Mouse (Mus musculus) heart, postnatal 10 days (tissue): ENCODE measurements around the gene Gm20388. TPM values are rescaled to one million over a fixed set of nuclear protein-coding genes. Genes with fewer than 3 reads are reported as not detected.
"Not testable (repeated sequence)": the region's sequence is repeated elsewhere in the genome, so short reads cannot be mapped to it uniquely, and the experiment has no call there.

Experiments used
- DNase-seq, 2 experiments: peaks; one replicate each; pipeline ENCODE4 v3.0.0; 2021
- intact Hi-C: fragments of 180-260 bp; cut with DNase I; formaldehyde crosslinking; loops from one replicate; pipeline ENCODE4 v1.15.1; 2025
- total RNA-seq, 2 experiments: library from RNA; stranded (reverse); gene quantifications; 2 replicates each; pipeline ENCODE4 v1.2.3; 2021

The Gm20388 gene
- total RNA-seq, 2 experiments from 2014 or later, result 2.0 to 2.2 TPM

DNA sequence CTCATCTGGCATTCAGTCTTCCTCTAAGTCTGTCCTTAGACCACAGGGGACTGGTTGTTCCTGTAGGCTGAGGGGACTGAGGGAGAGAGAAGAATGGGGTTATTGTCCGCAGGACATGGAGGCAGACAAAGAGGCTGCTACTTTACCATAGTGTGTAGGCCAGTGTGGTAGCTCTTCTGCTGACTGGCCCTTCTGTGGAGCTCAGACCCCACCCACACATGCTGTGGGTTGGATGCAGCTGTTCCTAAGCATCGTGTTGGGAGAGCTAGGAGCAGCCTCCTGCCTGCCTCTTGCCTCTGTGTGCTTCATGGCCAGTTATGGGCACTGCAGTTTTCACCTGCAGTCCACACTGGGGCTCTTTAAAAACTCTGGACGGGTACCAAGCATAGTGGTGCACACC lies 3346.5 kb downstream of the Gm20388 start:
- intact Hi-C loops, result no loop called here
- no peak for DNase-seq

DNA sequence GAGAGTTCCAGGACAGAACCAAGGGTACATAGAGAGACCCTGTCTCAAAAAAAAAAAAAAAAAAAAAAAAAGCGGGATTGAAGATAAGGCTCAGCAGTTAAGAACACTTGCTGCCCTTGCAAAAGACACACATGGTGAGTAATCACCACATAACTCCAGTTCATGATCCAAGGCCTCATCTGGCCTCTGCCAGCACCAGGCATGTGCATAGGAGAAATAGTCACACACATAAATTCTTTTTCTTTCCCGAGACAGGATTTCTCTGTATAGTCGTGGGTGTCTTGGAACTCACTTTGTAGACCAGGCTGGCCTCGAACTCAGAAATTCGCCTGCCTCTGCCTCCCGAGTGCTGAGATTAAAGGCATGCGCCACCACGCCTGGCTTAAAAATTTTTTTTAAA lies 3347.0 kb downstream of the Gm20388 start:
- intact Hi-C loops, DNase-seq: not testable (repeated sequence)

DNA sequence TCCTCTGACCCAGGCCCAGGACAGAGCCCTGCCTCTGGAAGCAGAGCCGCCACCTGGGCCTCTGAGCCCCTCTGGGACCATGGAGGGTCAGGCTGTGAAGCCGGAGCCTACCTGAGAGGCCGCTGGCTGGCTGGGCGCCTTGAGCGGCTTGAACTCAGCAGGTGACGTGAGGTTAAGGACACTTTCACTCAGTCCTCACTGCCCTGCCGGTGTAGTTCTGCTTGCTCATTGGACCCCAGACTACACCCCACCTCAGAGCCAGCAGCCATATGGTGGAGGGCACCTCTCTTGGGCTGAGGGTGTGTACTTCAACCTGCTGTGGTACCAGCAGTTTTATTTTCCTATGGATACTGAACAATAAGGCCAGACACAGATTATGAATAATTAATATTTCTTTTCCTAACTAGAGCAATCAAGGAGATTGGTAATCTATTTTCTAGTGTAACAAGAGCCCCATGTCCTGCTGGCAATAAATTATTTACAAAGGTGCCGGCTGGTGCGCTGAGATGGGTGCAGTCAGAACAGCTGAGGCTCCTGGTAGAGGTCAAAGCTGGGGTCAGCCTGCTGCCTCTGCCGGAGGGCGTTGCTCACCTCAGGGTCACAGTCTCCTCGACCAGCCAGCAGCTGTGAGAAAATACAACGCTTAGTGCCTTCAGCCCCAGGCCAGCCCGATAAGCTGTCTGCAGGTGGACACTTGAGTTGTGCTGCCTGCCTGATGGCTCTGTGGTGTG lies 3357.4 kb downstream of the Gm20388 start:
- intact Hi-C loops, result no loop called here
- no peak for DNase-seq

DNA sequence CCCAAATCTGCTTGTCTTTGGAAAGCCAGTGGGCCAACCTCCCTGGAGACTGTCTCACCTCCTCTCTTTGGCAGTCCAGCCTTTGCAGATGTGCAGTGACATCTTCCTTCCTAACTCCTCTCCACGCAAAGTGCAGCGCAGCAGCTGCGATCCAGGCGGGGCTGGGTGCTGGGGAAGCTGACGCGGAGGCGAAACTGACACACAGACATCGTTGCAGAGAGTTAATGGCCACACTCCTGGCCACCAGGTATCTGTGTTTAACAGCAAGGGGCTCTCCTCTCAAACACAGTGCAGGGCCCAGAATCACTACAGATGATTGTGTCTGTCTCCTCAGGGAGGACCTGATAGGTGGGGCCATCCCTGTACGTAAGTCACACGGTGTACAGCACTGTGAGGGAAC lies 3360.5 kb downstream of the Gm20388 start:
- DNase-seq, result no peak
- intact Hi-C loops, result no loop called here

DNA sequence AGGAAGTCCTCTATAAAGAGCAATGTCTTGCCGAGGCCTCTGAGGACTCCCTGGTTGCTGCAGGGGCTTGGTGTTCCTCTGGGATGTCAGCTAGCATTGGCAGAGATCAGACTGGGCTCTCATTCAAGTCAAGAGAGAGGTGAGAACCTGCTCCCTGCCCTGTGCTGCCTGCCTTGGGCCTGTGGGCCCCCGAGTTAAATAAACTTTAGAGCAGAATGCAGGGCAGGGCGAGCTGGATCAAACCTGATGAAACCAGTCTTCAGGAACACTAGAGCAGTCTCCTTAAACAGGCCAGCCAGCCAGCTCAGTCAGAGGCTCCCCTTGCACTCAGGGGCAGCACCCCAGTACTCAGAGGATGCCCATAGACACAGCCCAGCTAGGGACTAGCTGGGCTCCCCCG lies 3361.3 kb downstream of the Gm20388 start:
- no peak for DNase-seq
- intact Hi-C loops, result no loop called here

DNA sequence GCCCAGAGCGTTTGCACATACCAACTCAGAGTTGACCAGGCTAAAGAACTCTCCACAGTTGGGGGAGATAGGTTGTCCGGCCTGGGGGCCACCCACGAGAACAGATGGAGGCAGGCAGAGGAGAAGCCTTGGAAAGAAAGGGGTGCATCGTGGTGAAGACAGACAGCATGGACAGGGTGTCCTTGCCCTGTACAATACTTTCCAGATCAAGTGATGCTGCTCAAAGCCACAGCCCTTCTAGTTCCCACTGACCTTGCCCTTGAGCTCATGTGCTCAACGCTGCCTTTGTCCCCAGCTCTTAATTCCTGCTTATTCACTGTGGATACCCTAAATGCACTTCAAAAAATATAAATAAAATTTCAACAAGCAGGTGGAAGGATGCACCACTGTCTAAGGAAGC lies 3363.8 kb downstream of the Gm20388 start:
- intact Hi-C loops, result no loop called here
- no peak for DNase-seq

DNA sequence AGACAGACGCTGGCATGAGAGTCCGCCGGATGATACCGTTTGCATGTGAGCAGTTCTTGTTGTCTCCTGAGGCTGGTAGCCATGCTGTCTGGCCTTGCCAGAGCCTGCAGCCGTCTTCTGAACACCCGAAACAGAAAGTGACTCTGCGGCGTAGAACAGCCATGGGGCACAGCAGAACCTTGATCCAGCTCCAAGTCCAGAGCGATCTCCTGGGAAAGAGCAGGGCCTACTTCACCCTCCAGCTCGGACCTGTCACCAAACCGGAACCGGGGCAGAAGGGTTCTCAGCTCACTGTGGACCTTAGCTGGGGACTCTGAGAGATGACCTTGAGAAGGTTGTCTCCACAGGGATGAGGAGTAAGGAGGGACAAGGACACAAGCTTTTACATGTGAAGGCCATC lies 3364.5 kb downstream of the Gm20388 start:
- DNase-seq, result no peak
- intact Hi-C loops, result no loop called here

DNA sequence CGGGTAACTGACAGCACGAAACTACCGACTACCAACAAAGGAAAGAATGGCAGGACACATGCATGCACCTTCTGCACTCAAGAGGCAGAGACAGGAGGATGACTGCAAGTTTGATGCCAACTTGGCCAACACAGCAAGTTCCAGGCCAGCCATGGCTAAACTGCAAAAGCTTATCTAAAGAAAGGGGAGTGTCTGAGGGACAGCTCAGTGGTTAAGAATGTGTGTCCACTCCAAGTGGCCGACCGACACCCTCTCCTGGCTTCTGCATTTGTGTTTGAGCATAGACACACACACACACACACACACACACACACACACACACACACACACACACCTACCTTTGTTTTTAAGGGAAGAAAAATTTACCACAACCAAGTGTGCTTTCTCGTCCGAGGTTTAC lies 3367.8 kb downstream of the Gm20388 start:
- intact Hi-C loops, result no loop called here
- DNase-seq, result peak in 1 of 2 experiments; percentile 17

DNA sequence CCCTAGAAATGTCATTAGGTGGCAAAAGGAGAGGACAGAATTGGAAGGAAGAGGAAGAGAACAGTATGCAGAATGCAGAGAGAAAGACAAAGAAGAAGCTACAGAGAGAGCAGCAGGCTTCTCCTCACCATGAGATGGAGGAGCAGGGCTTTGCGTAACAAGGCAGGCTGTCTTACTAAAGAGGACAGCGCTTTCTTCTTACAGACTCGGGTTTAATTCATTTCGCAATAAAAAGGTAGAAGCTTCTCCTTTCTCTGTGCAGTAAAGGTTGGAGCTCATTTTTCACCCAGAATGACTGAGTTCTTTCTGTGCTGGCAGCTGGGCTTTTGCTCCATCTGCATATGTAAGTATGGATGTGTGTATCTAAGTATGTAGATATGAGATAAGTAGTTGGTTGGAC lies 3369.2 kb downstream of the Gm20388 start:
- no peak for DNase-seq
- intact Hi-C loops, result no loop called here

DNA sequence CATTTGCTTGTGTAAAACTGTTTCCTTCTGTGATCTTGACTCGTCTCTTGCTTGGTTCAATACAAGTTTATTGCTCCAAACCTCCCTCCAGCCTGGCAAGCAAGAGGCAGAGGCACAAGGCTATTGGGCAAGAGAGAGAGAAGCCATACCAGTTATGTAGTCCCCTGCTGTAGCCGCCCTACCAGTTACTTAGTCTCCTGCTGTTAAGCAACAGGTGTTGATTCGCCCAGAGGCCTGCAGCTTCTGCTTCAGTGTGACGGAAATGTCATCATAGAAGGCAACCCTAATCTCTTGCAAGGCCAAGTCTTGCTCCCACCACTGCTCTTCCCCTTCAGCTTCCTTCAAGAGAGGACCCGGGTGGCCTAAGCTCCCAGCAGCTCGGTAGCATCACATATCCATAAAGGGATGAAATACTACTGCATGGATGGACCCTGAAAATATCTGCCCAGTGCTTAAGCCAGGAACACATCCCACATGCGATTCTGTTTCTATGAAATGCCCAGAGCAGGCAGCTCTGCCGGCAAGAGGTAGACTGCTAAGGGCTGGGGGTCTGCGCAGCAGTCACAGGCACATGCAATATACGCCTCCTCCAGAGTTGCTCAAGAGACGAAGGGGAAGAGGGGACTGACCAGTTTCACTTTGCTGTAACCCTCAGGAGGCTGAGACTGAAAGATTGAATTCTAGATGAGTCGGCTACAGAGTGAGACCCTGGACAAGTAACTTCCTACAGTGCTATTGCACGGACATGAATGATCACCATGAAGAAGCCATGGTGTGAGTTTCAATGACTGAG lies 3369.9 kb downstream of the Gm20388 start:
- DNase-seq, result no peak
- intact Hi-C loops, result no loop called here

DNA sequence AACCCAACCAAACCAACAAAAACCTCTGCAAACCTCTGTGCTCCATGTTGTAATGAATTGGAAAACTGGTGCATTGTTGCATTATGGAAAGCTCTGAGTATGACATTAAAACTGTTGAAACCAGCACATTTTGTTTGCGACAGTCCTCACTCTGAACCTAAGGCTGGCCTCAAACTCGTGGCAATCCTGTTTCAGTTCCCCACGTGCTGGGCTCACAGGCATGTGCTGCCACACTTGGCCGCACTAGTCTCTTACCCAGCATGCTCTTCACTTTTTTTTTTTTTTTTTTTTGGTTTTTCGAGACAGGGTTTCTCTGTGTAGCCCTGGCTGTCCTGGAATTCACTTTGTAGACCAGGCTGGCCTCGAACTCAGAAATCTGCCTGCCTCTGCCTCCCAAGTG lies 3372.4 kb downstream of the Gm20388 start:
- DNase-seq, intact Hi-C loops: not testable (repeated sequence)

DNA sequence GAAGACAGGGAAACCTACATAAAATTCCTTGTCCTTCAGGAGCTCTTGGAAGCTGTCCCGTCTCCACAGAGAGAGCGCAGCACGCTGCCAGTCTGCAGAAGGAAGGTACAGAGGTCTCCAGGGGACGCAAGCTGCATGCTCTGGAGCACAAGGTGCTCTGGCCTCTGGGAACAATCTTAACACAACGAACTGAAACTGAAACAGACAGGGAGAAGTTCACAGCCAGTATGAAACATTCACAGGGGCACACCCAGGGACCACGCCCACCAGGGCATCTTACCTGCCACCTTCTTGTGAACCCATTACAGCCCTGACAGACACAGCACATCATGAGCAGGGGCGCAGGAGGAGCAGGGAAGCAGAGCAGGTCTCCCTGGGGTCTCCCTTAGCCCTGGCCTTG lies 3373.3 kb downstream of the Gm20388 start:
- intact Hi-C loops, result no loop called here
- DNase-seq, result no peak

DNA sequence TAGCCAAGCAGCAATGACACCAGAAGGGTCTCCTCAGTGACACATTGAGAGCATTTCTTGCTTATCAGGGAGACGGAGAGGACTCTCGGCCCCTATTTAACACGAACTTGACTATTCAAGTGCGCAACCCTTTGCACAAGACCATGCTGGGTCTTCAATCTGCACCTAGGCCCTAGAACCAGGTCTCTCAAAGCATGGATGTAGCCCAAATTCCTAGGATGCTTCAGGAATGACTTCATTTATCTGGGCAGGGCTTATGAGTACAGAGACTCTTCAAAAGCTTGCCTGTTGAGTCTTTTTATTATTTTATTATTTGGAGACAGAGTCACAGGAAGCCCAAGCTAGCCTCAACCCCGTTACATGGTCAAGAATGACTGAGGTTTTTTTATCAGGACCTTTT lies 3373.9 kb downstream of the Gm20388 start:
- intact Hi-C loops, result no loop called here
- DNase-seq, result no peak

DNA sequence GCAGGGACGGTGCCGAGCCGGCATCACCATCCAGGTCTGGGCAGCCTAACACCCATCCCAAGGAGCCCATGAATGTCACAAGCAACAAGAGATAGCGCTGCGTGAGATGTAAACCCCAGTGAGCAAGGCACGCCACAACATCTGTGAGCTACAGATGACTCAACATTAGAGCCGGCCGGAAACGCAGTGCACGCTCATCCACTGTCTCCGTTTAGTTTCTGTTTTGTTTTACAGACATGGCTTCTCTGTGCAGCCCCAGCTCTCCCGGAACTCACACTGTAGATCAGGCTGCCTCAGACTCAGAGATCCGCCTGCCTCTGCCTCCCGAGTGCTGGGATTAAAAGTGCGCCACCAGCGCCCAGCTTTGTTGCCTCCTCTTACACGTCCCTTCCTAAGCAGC lies 3376.7 kb downstream of the Gm20388 start:
- DNase-seq, result no peak
- intact Hi-C loops, result no loop called here

DNA sequence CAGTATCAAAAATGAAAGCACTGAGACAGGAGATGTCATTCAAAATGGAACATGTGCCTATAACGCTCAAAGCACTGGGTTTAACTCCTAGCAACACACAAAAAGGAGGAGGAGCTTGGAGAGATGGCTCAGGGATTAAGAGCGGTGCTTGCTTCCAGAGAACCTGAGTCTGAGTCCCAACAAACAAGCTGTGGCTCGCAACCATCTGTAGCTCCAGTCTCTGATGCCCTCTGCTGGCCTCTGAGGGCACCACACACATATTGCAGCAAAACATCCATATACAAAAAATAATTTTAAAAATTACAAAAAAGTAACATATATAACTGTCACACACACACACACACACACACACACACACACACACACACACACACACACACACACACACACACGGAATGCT lies 3379.5 kb downstream of the Gm20388 start:
- DNase-seq, result peak; percentile 29 to 58
- intact Hi-C loops, result no loop called here

DNA sequence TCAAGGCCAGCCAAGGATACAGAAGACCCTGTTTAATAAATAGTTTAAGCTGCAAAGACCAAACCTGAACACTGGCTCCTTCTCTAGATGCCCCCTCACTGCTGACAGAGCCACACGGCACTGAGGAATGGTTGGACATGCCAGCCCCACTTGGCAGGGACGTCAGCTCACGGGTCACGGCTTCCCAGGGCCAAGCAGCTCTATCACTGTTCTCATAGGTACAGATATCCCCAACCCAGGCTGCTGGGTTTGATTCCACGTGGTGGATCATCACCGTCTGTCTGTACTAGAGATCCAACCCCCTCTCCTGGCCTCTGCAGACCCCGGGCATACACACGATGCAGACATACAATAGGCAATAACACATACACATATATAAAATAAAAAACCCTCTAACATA lies 3380.0 kb downstream of the Gm20388 start:
- intact Hi-C loops, result no loop called here

DNA sequence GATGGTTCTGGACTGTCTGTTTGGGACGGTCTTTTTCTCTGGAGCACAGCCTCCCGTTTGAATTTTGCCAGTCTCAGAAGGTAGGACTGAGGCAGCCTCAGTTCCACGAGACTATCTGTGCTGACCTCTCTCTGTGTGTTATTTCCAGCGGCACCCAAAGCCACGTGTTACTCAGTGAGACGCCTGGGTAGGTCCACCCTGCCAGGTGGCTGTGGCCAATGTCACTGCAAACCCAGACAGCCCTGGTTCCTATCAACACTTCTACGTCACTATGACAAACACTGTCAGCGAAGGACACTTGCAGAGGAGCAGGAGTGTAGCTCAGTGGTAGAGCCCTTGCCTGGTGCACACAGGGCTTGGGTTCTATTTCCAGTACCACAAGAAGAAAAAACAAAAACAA lies 3381.1 kb downstream of the Gm20388 start:
- DNase-seq, result peak; percentile 67 to 76
- intact Hi-C loops, result no loop called here

More for the DNA sequence above, 3380.0 kb downstream of the Gm20388 start:
- DNase-seq, result peak; percentile 30 to 39

DNA sequence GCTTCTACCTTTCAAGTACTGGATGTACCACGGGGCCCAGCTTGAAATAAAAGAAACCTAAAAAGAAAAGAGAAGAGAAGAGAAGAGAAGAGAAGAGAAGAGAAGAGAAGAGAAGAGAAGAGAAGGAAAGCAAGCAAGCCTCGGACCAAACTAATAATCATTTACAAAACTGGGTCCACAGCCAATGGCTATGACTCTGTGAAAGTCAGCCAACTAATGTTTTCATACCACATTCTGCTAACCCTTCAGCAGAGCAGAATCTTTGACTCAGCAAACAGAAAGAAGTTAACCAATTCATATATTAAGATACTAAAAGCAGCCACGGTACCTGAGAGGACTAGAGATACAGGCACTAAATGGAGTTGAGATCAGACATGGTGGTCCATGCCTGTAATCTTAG lies 3381.6 kb downstream of the Gm20388 start:
- intact Hi-C loops, result no loop called here
- no peak for DNase-seq

DNA sequence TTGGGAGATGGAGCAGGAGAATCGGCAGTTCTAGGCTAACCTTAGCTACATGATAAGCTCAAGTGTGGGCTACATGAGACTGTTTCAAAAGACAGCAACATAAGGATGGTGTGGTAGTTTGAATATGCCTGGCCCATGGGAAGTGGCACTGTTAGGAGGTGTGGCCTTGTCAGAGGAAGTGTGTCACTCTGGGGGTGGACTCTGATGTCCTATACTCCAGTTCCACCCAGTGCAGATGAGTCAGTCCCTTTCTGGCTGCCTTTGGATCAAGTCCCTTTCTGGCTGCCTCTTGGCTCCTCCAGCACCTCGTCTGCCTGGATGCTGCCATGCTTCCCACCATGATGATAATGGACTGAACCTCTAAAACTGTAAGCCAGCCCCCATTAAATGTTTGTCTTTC lies 3382.1 kb downstream of the Gm20388 start:
- intact Hi-C loops, result no loop called here

DNA sequence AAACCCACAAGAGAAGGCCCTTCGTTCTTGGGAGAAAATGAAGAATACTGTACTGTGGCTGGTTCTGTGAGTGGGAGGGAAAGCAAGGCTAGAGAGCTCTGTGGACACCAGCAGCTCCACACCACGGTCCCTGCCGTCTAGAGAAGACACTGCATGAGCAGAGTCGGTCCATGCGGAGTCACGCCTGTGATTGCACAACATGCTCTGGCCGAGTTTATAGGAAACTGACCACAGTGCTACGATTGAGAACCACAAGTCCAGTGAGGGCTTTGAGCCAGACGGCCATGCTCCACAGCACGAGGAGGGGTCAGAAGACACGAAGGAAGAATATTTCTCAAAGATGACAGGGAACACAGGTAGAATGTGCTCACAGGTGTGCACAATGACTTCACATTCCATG lies 3387.7 kb downstream of the Gm20388 start:
- intact Hi-C loops, result no loop called here

More for the DNA sequence above, 3382.1 kb downstream of the Gm20388 start:
- DNase-seq, result no peak

DNA sequence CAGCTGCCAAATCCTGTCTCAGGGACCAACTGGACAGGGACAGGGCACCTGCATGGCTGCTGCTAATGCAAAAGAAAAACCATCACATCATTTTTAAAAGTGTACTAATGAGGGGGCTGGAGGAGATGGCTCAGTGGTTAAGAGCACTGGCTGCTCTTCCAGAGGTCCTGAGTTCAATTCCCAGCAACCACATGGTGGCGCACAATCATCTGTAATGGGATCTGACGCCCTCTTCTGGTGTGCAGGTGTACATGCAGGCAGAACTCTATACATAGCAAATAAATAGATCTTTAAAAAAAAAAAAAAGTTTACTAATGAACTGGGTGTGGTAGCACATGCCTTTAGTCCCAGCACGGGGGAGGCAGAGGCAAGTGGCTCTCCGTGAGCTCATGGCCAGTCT lies 3398.1 kb downstream of the Gm20388 start:
- DNase-seq, result no peak
- intact Hi-C loops, result no loop called here

More for the DNA sequence above, 3387.7 kb downstream of the Gm20388 start:
- no peak for DNase-seq

DNA sequence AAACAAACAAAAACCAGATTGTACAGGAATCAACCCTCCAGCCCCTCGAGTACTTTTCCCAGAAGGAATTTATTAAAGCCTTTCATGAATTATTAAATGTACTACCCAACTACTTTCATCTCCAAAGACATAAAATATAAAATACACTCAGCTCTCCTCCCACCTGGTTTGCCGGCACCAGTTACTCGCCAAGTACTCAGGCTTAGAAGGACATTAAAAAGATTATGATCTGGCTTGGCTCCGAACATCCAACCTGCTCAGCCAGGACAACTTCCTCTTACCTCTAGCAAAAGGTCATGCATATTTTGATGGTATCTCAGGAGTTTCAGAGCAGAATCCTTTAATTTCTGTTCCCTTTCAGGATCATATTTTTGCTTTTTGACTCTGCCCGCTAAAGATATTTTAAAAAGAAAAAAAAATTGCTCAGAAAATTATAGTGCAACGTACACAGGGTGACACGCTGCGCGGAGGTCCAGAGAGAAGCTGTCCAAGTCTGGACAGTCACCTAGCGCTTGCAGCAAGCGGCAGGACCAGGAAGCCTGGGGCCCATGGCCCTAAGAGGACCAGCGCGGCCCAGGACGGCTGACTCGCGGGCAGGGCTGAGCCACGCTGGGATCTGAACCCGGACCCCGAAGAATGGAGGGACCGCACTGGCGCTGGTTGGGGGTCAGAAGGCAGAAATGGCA lies 3407.3 kb downstream of the Gm20388 start:
- intact Hi-C loops, result no loop called here

More for the DNA sequence above, 3407.3 kb downstream of the Gm20388 start:
- no peak for DNase-seq
